Mouse (Mus musculus): ENCODE data around the gene Vps41.

DNA sequence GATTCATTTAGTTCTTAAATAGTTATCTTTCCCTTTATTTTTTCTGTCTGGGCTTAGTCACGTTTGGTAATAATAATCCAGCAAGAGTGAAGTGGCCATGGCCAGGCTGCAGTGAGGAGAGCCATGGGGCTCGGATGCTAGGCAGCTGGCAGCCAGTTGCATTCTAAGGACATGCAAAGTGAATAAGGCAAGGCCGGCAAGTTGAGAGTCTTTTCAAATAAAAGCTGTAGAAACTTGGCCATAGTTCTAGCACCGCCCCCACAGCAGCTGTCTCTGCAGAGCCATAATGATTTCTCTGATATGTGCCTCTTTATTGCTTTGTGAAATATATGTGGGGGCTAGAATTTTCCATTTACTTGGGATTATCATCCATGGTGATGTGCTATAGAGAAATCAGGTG lies 141.1 kb downstream of the Vps41 start:
- TF ChIP-seq CTCF (IDR thresholded peaks at IDR 0.05; ENCODE audit: low read depth, low read length) = no peak
- TF ChIP-seq POLR2A (IDR thresholded peaks at IDR 0.05; ENCODE audit: borderline replicate concordance, low read depth, low read length) = no peak

All from bone marrow macrophage, adult 2 months (primary cell).